Mouse (Mus musculus) hindbrain, embryonic 11.5 days (tissue): ENCODE measurements around the gene Gtsf1. TPM values are rescaled to one million over a fixed set of nuclear protein-coding genes. Genes with fewer than 3 reads are reported as not detected.
A peak's percentile ranks its signal among the peaks of the same experiment; 100 is the strongest.

Source experiments
- ATAC-seq: fragments of 200-750 bp; cut with Nextera tagmentation; 2 replicates; pipeline ENCODE4 v1.8.0; 2017; ENCODE audit warnings: mild to moderate bottlenecking, moderate TSS enrichment, moderate library complexity; ENCODE audit not compliant: low FRiP score
- DNase-seq: peaks from one replicate; pipeline ENCODE4 v3.0.0-alpha.2; 2015; ENCODE audit warnings: low spot score
- H3K27ac ChIP-seq: fragments of 300-500 bp; sonication (generic); 2 replicates; pipeline ENCODE4 v1.5.1; 2014; ENCODE audit warnings: mild to moderate bottlenecking, low read depth, low read length
- H3K27me3 ChIP-seq: fragments of 300-500 bp; sonication (generic); 2 replicates; pipeline ENCODE4 v1.6.1; 2014; ENCODE audit warnings: mild to moderate bottlenecking, low read length, moderate library complexity, mixed read lengths; ENCODE audit not compliant: control insufficient read depth, insufficient read depth
- H3K36me3 ChIP-seq: fragments of 300-500 bp; sonication (generic); 2 replicates; pipeline ENCODE4 v1.6.1; 2014; ENCODE audit warnings: mild to moderate bottlenecking, low read length, moderate library complexity, mixed read lengths; ENCODE audit not compliant: control insufficient read depth, insufficient read depth
- H3K4me1 ChIP-seq: fragments of 300-500 bp; sonication (generic); replicated peaks from 2 replicates; pipeline ENCODE4 v1.6.1; 2014; ENCODE audit warnings: low read length, mixed read lengths; ENCODE audit not compliant: control insufficient read depth, insufficient read depth
- H3K4me2 ChIP-seq: fragments of 300-500 bp; sonication (generic); replicated peaks from 2 replicates; pipeline ENCODE4 v1.6.1; 2014; ENCODE audit warnings: mild to moderate bottlenecking, low read depth, low read length
- H3K4me3 ChIP-seq: fragments of 300-500 bp; sonication (generic); 2 replicates; pipeline ENCODE4 v1.5.1; 2014; ENCODE audit warnings: low read depth, low read length
- H3K9ac ChIP-seq: fragments of 300-500 bp; sonication (generic); 2 replicates; pipeline ENCODE4 v1.6.1; 2014; ENCODE audit warnings: low read depth, low read length
- H3K9me3 ChIP-seq: fragments of 300-500 bp; sonication (generic); 2 replicates; pipeline ENCODE4 v1.6.1; 2016; ENCODE audit warnings: low read length; ENCODE audit not compliant: control insufficient read depth
- WGBS: fragments of 180-500 bp; shearing (Covaris S2); extraction: QIAGEN DNeasy Blood & Tissue Kit; methylation state at CpG from one replicate; pipeline ENCODE4 v1.1.7; 2014; 5-methylcytosine and 5-hydroxymethylcytosine counted together
- polyA plus RNA-seq: library from polyadenylated mRNA; unstranded; fragments of >200 nt; fragmentation: Nextera tagmentation; extraction: Ambion mirVana; gene quantifications from 2 replicates; pipeline ENCODE4 v1.2.1, GENCODE M21; 2014

The Gtsf1 gene
- polyA plus RNA-seq, 1 experiment from 2014 or later: not detected

DNA sequence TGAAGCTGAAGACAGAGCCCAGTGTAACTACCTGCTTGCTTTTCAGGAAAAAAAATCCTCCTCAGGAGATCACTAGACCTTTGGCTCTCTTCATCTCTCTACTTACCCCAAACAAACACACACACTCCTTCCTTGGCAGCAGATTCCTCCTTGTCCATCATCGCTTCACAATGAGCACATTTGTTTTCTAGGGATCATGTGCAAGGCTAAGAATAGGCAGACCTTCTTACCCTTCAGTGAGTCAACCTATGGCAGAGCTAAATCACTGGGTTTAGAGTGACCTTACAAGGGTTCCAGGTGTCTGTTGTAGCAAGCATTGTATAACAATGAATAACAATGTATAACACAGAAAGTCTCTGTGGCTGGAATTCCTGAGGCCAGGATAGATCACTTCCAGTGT, 58.5 kb downstream of the Gtsf1 start:
- Histone ChIP-seq H3K36me3 (no peaks in the 10 kb centered on the region), H3K27ac (no peak overlapping the region), H3K4me3 (no peak overlapping the region), H3K4me1 (no peaks in the 10 kb centered on the region), H3K9ac (no peak overlapping the region), H3K4me2 (no peak overlapping the region), H3K9me3 (no peaks in the 10 kb centered on the region), H3K27me3 (no peaks in the 10 kb centered on the region; the same call in 1 of the 2 replicates)
- DNase-seq (no peak), ATAC-seq (no peak)
- WGBS: 85% methylated on average over 1 of the region's 1 CpGs

DNA sequence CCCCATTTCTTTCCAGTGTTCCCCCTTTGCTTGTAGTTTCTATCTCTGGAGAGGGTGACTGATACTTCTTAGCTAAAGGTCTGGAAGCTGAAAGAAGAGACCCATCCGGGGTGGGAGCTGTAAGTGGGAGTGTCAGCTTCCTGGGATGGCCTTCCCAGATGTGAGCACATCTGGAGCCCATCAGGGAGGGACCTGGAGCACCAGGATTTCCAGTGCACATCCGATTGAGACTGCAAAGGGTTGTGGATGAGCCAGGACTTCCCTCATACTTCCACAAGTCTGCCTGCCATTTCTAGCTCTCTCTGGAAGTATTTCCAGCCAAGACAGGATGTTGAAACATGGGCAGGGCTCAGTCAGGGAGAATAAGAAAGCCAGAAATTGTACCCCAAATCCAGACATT, 59.1 kb downstream of the Gtsf1 start:
- no peak overlapping the region for H3K9ac ChIP-seq
- DNase-seq: no peak

GRCm38 (mm10) chr15:103370462-103370861, 59.8 kb downstream of the Gtsf1 start:
- Histone ChIP-seq H3K4me2 (no peak overlapping the region), H3K27ac (no peak overlapping the region), H3K9me3 (no peaks in the 10 kb centered on the region), H3K9ac (no peak overlapping the region), H3K4me1 (no peaks in the 10 kb centered on the region), H3K36me3 (no peaks in the 10 kb centered on the region), H3K27me3 (peaks cover 2% of the 10 kb centered on the region; the same call in 1 of the 2 replicates), H3K4me3 (no peak overlapping the region)
- no peak for ATAC-seq
- no peak for DNase-seq
- 58% methylated on average over 4 of the region's 4 CpGs for WGBS

More for the DNA sequence above, 59.1 kb downstream of the Gtsf1 start:
- 45% methylated on average over 2 of the region's 2 CpGs for WGBS
- H3K4me3 ChIP-seq: no peak overlapping the region
- no peak overlapping the region for H3K4me2 ChIP-seq
- no peaks in the 10 kb centered on the region for H3K4me1 ChIP-seq
- H3K27me3 ChIP-seq: no peaks in the 10 kb centered on the region; the same call in 1 of the 2 replicates
- no peaks in the 10 kb centered on the region for H3K9me3 ChIP-seq
- no peak overlapping the region for H3K27ac ChIP-seq
- ATAC-seq: no peak
- no peaks in the 10 kb centered on the region for H3K36me3 ChIP-seq

- Histone ChIP-seq H3K4me1 (no peaks in the 10 kb centered on the region), H3K9ac (no peak overlapping the region), H3K27ac (no peak overlapping the region), H3K9me3 (no peaks in the 10 kb centered on the region), H3K27me3 (peaks cover 2% of the 10 kb centered on the region; the same call in 1 of the 2 replicates), H3K36me3 (no peaks in the 10 kb centered on the region), H3K4me2 (no peak overlapping the region), H3K4me3 (no peak overlapping the region)
- 54% methylated on average over 1 of the region's 1 CpGs for WGBS
- DNase-seq (no peak), ATAC-seq (no peak)
Observed at GRCm38 (mm10) chr15:103369123-103369522, 61.1 kb downstream of the Gtsf1 start.

- no peak for DNase-seq
- no peaks in the 10 kb centered on the region for H3K4me1 ChIP-seq
- no peak overlapping the region for H3K27ac ChIP-seq
- no peak for ATAC-seq
- no peak overlapping the region for H3K9ac ChIP-seq
- H3K4me2 ChIP-seq: no peak overlapping the region
- WGBS: 83% methylated on average over 4 of the region's 4 CpGs
- H3K36me3 ChIP-seq: no peaks in the 10 kb centered on the region
- H3K4me3 ChIP-seq: no peak overlapping the region
- H3K9me3 ChIP-seq: no peaks in the 10 kb centered on the region
- peaks cover 2% of the 10 kb centered on the region; the same call in 1 of the 2 replicates for H3K27me3 ChIP-seq
Observed at GRCm38 (mm10) chr15:103368179-103368940, 61.9 kb downstream of the Gtsf1 start.

GRCm38 (mm10) chr15:103366376-103367149, 63.7 kb downstream of the Gtsf1 start, which contains the start of gene Itga5:
Itga5 (minus strand) TSS chr15:103366763.
- H3K9me3 ChIP-seq: no peaks in the 10 kb centered on the region
- H3K4me2 ChIP-seq: peak within 1 kb of the TSS; percentile 98
- peak; percentile 63 for DNase-seq
- H3K4me1 ChIP-seq: no peaks in the 10 kb centered on the region
- H3K4me3 ChIP-seq: peak within 1 kb of the TSS; percentile 70
- peak within 1 kb of the TSS; percentile 83 for H3K9ac ChIP-seq
- H3K27ac ChIP-seq: peak within 1 kb of the TSS; percentile 30; the same call in 1 of the 2 replicates
- under 1% methylated on average over 37 of the region's 51 CpGs for WGBS
- H3K36me3 ChIP-seq: no peaks in the 10 kb centered on the region
- peaks cover 2% of the 10 kb centered on the region; the same call in 1 of the 2 replicates for H3K27me3 ChIP-seq
- ATAC-seq: peak; percentile 82

- Histone ChIP-seq H3K36me3 (no peaks in the 10 kb centered on the region), H3K4me1 (no peaks in the 10 kb centered on the region), H3K9ac (peak overlapping the region; percentile 83), H3K27me3 (peaks cover 2% of the 10 kb centered on the region; the same call in 1 of the 2 replicates), H3K9me3 (no peaks in the 10 kb centered on the region), H3K27ac (0 out of 2 replicates have a peak overlapping the region, but pooled peaks have one; percentile 30), H3K4me2 (peak overlapping the region; percentile 98), H3K4me3 (peak overlapping the region; percentile 70)
- under 1% methylated on average over 51 of the region's 51 CpGs for WGBS
- peak; percentile 59 for ATAC-seq
- DNase-seq: peak; percentile 65
Observed at GRCm38 (mm10) chr15:103365471-103366375, 64.5 kb downstream of the Gtsf1 start.

DNA sequence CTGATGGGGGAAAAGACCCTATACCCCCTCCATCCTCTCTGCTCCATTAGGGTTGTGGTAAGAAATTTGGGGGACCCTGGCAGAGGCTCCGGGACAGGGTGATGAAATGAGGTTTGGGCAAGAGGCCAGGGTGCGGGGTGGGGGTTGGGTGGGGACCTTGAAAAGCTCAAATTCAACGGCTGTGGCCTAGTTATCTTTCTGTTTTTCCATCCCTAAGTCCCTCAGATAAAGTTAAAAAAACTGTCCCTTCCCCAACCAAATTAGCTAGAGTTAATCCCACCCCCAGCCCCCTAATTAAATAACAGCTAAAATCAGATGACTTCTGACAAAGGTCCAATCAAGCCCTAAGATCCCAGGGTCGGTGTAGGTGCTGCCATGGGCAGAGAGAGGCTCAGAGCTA, 65.5 kb downstream of the Gtsf1 start:
- Histone ChIP-seq H3K36me3 (no peaks in the 10 kb centered on the region), H3K9me3 (no peaks in the 10 kb centered on the region), H3K4me1 (no peaks in the 10 kb centered on the region), H3K4me2 (peak overlapping the region; percentile 98), H3K9ac (no peak overlapping the region), H3K4me3 (peak overlapping the region; percentile 70), H3K27me3 (peaks cover 2% of the 10 kb centered on the region; the same call in 1 of the 2 replicates), H3K27ac (no peak overlapping the region)
- 55% methylated on average over 4 of the region's 4 CpGs for WGBS
- DNase-seq (no peak), ATAC-seq (no peak)
